Mouse (Mus musculus) liver, embryonic 14.5 days (tissue): ENCODE results near the gene Rpl21. TPM values are rescaled to one million over a fixed set of nuclear protein-coding genes. Genes with fewer than 3 reads are reported as not detected.

ENCODE experiments used
- ATAC-seq: fragments of 200-750 bp; cut with Nextera tagmentation; 2 replicates; pipeline ENCODE4 v1.8.0; 2017; ENCODE audit warnings: moderate number of reproducible peaks, mild to moderate bottlenecking, moderate library complexity; ENCODE audit not compliant: insufficient read depth
- DNase-seq, 3 experiments: peaks; one replicate each; pipeline ENCODE4 v3.0.0-alpha.2; 2012 to 2013; ENCODE audit warnings: low read depth in 3 of 3, low spot score in 3 of 3
- H3K27ac ChIP-seq: fragments of 300-500 bp; sonication (generic); 2 replicates; pipeline ENCODE4 v1.5.1; 2014; ENCODE audit warnings: moderate library complexity, mild to moderate bottlenecking, control low read depth, inconsistent platforms
- H3K27me3 ChIP-seq: fragments of 300-500 bp; sonication (generic); 2 replicates; pipeline ENCODE4 v1.6.1; 2014; ENCODE audit warnings: mild to moderate bottlenecking, low read length, moderate library complexity; ENCODE audit not compliant: control insufficient read depth, insufficient read depth
- H3K36me3 ChIP-seq: fragments of 300-500 bp; sonication (generic); replicated peaks from 2 replicates; pipeline ENCODE4 v1.6.1; 2014; ENCODE audit warnings: low read depth; ENCODE audit not compliant: control insufficient read depth, insufficient read depth
- H3K4me1 ChIP-seq, 2 experiments: fragments of 200-500 bp in 1 of 2; fragments of 300-500 bp in 1 of 2; sonication (generic) in 1 of 2; replicated peaks; 2 replicates each; pipeline ENCODE4 v1.6.1; 2012 to 2014; ENCODE audit warnings: antibody characterized with exemption in 1 of 2, inconsistent platforms in 1 of 2, low read length in 1 of 2; ENCODE audit not compliant: control insufficient read depth in 2 of 2, insufficient read depth in 2 of 2
- H3K4me2 ChIP-seq: fragments of 300-500 bp; sonication (generic); 2 replicates; pipeline ENCODE4 v1.6.1; 2014; ENCODE audit warnings: low read depth, mild to moderate bottlenecking, control low read depth, moderate library complexity
- H3K4me3 ChIP-seq, 2 experiments: fragments of 200-500 bp in 1 of 2; fragments of 300-500 bp in 1 of 2; sonication (generic) in 1 of 2; 2 replicates each; pipeline ENCODE4 v1.5.1; 2012 to 2014; ENCODE audit warnings: low read depth in 2 of 2, low read length in 2 of 2, mild to moderate bottlenecking in 2 of 2, control low read depth in 1 of 2, inconsistent platforms in 1 of 2, moderate library complexity in 1 of 2; ENCODE audit not compliant: insufficient read depth in 1 of 2
- H3K9ac ChIP-seq: fragments of 300-500 bp; sonication (generic); replicated peaks from 2 replicates; pipeline ENCODE4 v1.6.1; 2014; ENCODE audit warnings: mild to moderate bottlenecking, control low read depth, moderate library complexity
- H3K9me3 ChIP-seq: fragments of 300-500 bp; sonication (generic); 2 replicates; pipeline ENCODE4 v1.6.1; 2016; ENCODE audit warnings: low read length, mixed read lengths; ENCODE audit not compliant: control insufficient read depth
- CTCF ChIP-seq: IDR thresholded peaks from 2 replicates; pipeline ENCODE4 v1.5.1; 2016; ENCODE audit warnings: antibody characterized with exemption, low read depth, control low read depth
- EP300 ChIP-seq: IDR thresholded peaks from 2 replicates; pipeline ENCODE4 v1.6.1; 2016; ENCODE audit warnings: antibody characterized with exemption, low read depth
- WGBS: fragments of 180-500 bp; shearing (Covaris S2); extraction: QIAGEN DNeasy Blood & Tissue Kit; methylation state at CpG from one replicate; pipeline ENCODE4 v1.1.7; 2014; ENCODE audit not compliant: insufficient replicate concordance; 5-methylcytosine and 5-hydroxymethylcytosine counted together
- polyA plus RNA-seq, 2 experiments: library from polyadenylated mRNA; depleted of rRNA in 1 of 2; stranded (reverse) in 1 of 2; unstranded in 1 of 2; fragments of >200 nt; fragmentation: Nextera tagmentation in 1 of 2; extraction: Ambion mirVana in 1 of 2; gene quantifications; 2 replicates each; pipeline versions ENCODE4 v1.2.1 to v1.2.3; 2012 to 2014

The Rpl21 gene
- 88.2 and 236 TPM in 2 replicates for polyA plus RNA-seq (2012; rRNA removed)
- 453 and 467 TPM in 2 replicates for polyA plus RNA-seq (2014; fragmentation: Nextera tagmentation; extraction: Ambion mirVana)

- H3K27ac ChIP-seq = peak within 1 kb of the TSS; percentile 78
- no peaks in the 10 kb centered on the region for H3K27me3 ChIP-seq
- DNase-seq (peak; percentile 87 to 90 (median 88)), ATAC-seq (peak; percentile 97)
- peaks cover 39% of the 10 kb centered on the region for H3K36me3 ChIP-seq
- no peaks in the 10 kb centered on the region for H3K9me3 ChIP-seq
- H3K4me2 ChIP-seq = peak within 1 kb of the TSS; percentile 98
- TF ChIP-seq EP300 (peak; percentile 82), CTCF (no peak)
- peaks cover 12 to 20% of the 10 kb centered on the region in 2 experiments; a peak in 3 of 4 replicates for H3K4me1 ChIP-seq
- under 1% methylated on average over 60 of the region's 60 CpGs for WGBS
- peak within 1 kb of the TSS; percentile 86 to 92 for H3K4me3 ChIP-seq
- H3K9ac ChIP-seq = peak within 1 kb of the TSS; percentile 96
These were observed at the start of gene Rpl21 for GRCm38 (mm10) chr5:146832769-146833448. TSS of gene Rpl21 (plus strand) at chr5:146832890.

GRCm38 (mm10) chr5:146783300-146783699 is 49.4 kb upstream of the Rpl21 start:
- ATAC-seq = no peak
- no peak for TF ChIP-seq EP300
- TF ChIP-seq CTCF = peak; percentile 34; the same call in 1 of the 2 replicates
- no peaks in the 10 kb centered on the region for H3K36me3 ChIP-seq
- H3K27me3 ChIP-seq = no peaks in the 10 kb centered on the region
- no peak overlapping the region for H3K4me2 ChIP-seq
- no peak overlapping the region for H3K9ac ChIP-seq
- DNase-seq = no peak
- WGBS = 77% methylated on average over 10 of the region's 10 CpGs
- H3K27ac ChIP-seq = no peak overlapping the region
- no peaks in the 10 kb centered on the region for H3K9me3 ChIP-seq
- H3K4me3 ChIP-seq = no peak overlapping the region
- peaks cover 0 to 24% of the 10 kb centered on the region in 2 experiments; a peak in 3 of 4 replicates for H3K4me1 ChIP-seq

- Histone ChIP-seq H3K4me2 (no peak overlapping the region), H3K27me3 (no peaks in the 10 kb centered on the region), H3K9ac (no peak overlapping the region), H3K4me3 (no peak overlapping the region), H3K4me1 (peaks cover 0 to 27% of the 10 kb centered on the region in 2 experiments; a peak in 3 of 4 replicates), H3K36me3 (no peaks in the 10 kb centered on the region), H3K9me3 (no peaks in the 10 kb centered on the region), H3K27ac (no peak overlapping the region)
- WGBS = 76% methylated on average over 10 of the region's 10 CpGs
- ATAC-seq (no peak), DNase-seq (no peak)
- TF ChIP-seq CTCF (no peak), EP300 (no peak)
These were observed 48.8 kb upstream of the Rpl21 start for GRCm38 (mm10) chr5:146783891-146784290.

GRCm38 (mm10) chr5:146786123-146786522 is 46.6 kb upstream of the Rpl21 start:
- Histone ChIP-seq H3K27me3 (no peaks in the 10 kb centered on the region), H3K4me2 (no peak overlapping the region), H3K36me3 (no peaks in the 10 kb centered on the region), H3K9me3 (no peaks in the 10 kb centered on the region), H3K4me1 (peaks cover 5 to 28% of the 10 kb centered on the region in 2 experiments), H3K9ac (no peak overlapping the region), H3K4me3 (no peak overlapping the region), H3K27ac (no peak overlapping the region)
- 67% methylated on average over 8 of the region's 8 CpGs for WGBS
- DNase-seq = no peak
- ATAC-seq = no peak
- TF ChIP-seq EP300 (no peak), CTCF (no peak)

- H3K4me2 ChIP-seq = no peak overlapping the region; the same call in 1 of the 2 replicates
- no peak overlapping the region for H3K9ac ChIP-seq
- H3K9me3 ChIP-seq = no peaks in the 10 kb centered on the region
- no peak overlapping the region for H3K4me3 ChIP-seq
- H3K36me3 ChIP-seq = no peaks in the 10 kb centered on the region
- H3K4me1 ChIP-seq = peaks cover 25 to 41% of the 10 kb centered on the region in 2 experiments
- TF ChIP-seq CTCF (no peak), EP300 (no peak)
- DNase-seq = no peak
- 30% methylated on average over 9 of the region's 9 CpGs for WGBS
- no peak overlapping the region for H3K27ac ChIP-seq
- H3K27me3 ChIP-seq = no peaks in the 10 kb centered on the region
- ATAC-seq = no peak
These were observed 43.3 kb upstream of the Rpl21 start for GRCm38 (mm10) chr5:146789413-146789812.
